Mouse (Mus musculus): ENCODE results near the gene Aicda.

- TF ChIP-seq GATA2 (IDR thresholded peaks at IDR 0.05; ENCODE audit: borderline replicate concordance, low read depth, low read length) (no peak), CTCF (IDR thresholded peaks at IDR 0.05; ENCODE audit: low read depth, low read length) (no peak), GATA1 (IDR thresholded peaks at IDR 0.05; ENCODE audit: borderline replicate concordance, low read length) (no peak), TAL1 (conservative IDR thresholded peaks at IDR 0.05; ENCODE audit: low read depth, low read length) (no peak)
These were observed 16.2 kb downstream of the Aicda start for GRCm38 (mm10) chr6:122569762-122570161.
